Mouse (Mus musculus) CH12F3 (cell line): ENCODE data around the gene Rlim.

Experiments
- in situ Hi-C: fragments of 300-500 bp; cut with MboI; formaldehyde crosslinking; loops from 2 replicates; pipeline ENCODE4 v1.14.3; 2020; ENCODE audit warnings: low sequenced_read_pairs

Rlim gene

GRCm38 (mm10) chrX:103981169-103981689 is at the start of gene Rlim:
Rlim (minus strand) TSS chrX:103981284.
- in situ Hi-C loops: loop anchor here (10.0 kb wide), 1 partner anchor 496 kb away; no protein-coding TSS in a partner anchor

- in situ Hi-C loops: no loop called here
Observed at GRCm38 (mm10) chrX:104017196-104017595, 36.1 kb upstream of the Rlim start.

- in situ Hi-C loops: no loop called here
Observed at GRCm38 (mm10) chrX:104015048-104015447, 34.0 kb upstream of the Rlim start.

GRCm38 (mm10) chrX:104013318-104013811 is 32.3 kb upstream of the Rlim start:
- in situ Hi-C loops: no loop called here

- in situ Hi-C loops: no loop called here
Observed at GRCm38 (mm10) chrX:103994741-103995140, 13.7 kb upstream of the Rlim start.

GRCm38 (mm10) chrX:103993864-103994263 is 12.8 kb upstream of the Rlim start:
- in situ Hi-C loops: no loop called here

- in situ Hi-C loops: no loop called here
Observed at GRCm38 (mm10) chrX:103991702-103992101, 10.6 kb upstream of the Rlim start.

GRCm38 (mm10) chrX:103990392-103990791 is 9.3 kb upstream of the Rlim start:
- in situ Hi-C loops: no loop called here

GRCm38 (mm10) chrX:103987215-103987964 is 6.3 kb upstream of the Rlim start:
- in situ Hi-C loops: loop anchor here (10.0 kb wide), 1 partner anchor 503 kb away; no protein-coding TSS in a partner anchor

GRCm38 (mm10) chrX:103986159-103986558 is 5.1 kb upstream of the Rlim start:
- in situ Hi-C loops: loop anchor here (10.0 kb wide), 1 partner anchor 501 kb away; no protein-coding TSS in a partner anchor

GRCm38 (mm10) chrX:103984992-103985391 is 3.9 kb upstream of the Rlim start:
- in situ Hi-C loops: loop anchor here (10.0 kb wide), 1 partner anchor 500 kb away; no protein-coding TSS in a partner anchor

- in situ Hi-C loops: loop anchor here (10.0 kb wide), 1 partner anchor 497 kb away; no protein-coding TSS in a partner anchor
Observed at GRCm38 (mm10) chrX:103981806-103982205, 722 bp upstream of the Rlim start.

GRCm38 (mm10) chrX:103980590-103981168 is 405 bp downstream of the Rlim start:
- in situ Hi-C loops: loop anchor here (10.0 kb wide), 1 partner anchor 496 kb away; no protein-coding TSS in a partner anchor

GRCm38 (mm10) chrX:103980036-103980435 is 1.0 kb downstream of the Rlim start:
- in situ Hi-C loops: loop anchor here (10.0 kb wide), 1 partner anchor 495 kb away; no protein-coding TSS in a partner anchor

GRCm38 (mm10) chrX:103939701-103940100 is 41.4 kb downstream of the Rlim start:
- in situ Hi-C loops: no loop called here

GRCm38 (mm10) chrX:103937333-103937732 is 43.8 kb downstream of the Rlim start:
- in situ Hi-C loops: no loop called here

- in situ Hi-C loops: loop anchor here (25.0 kb wide), 1 partner anchor 435 kb away; no protein-coding TSS in a partner anchor
Observed at GRCm38 (mm10) chrX:103922436-103922835, 58.6 kb downstream of the Rlim start.

GRCm38 (mm10) chrX:103918954-103919353 is 62.1 kb downstream of the Rlim start:
- in situ Hi-C loops: loop anchor here (25.0 kb wide), 1 partner anchor 432 kb away; no protein-coding TSS in a partner anchor

- in situ Hi-C loops: loop anchor here (25.0 kb wide), 1 partner anchor 427 kb away; no protein-coding TSS in a partner anchor
Observed at GRCm38 (mm10) chrX:103914790-103915189, 66.3 kb downstream of the Rlim start.
